Mouse (Mus musculus) midbrain, embryonic 15.5 days (tissue): ENCODE measurements around the gene Mbd5. TPM values are rescaled to one million over a fixed set of nuclear protein-coding genes. Genes with fewer than 3 reads are reported as not detected.

ENCODE experiments used
- ATAC-seq: fragments of 200-750 bp; cut with Nextera tagmentation; replicated peaks from 2 replicates; pipeline ENCODE4 v1.8.0; 2017; ENCODE audit warnings: moderate TSS enrichment
- H3K27ac ChIP-seq: fragments of 300-500 bp; sonication (generic); 2 replicates; pipeline ENCODE4 v1.5.1; 2015; ENCODE audit warnings: mild to moderate bottlenecking, inconsistent platforms
- H3K27me3 ChIP-seq: fragments of 300-500 bp; sonication (generic); replicated peaks from 2 replicates; pipeline ENCODE4 v1.6.1; 2015; ENCODE audit warnings: inconsistent platforms
- H3K36me3 ChIP-seq: fragments of 300-500 bp; sonication (generic); replicated peaks from 2 replicates; pipeline ENCODE4 v1.6.1; 2015; ENCODE audit warnings: inconsistent platforms
- H3K4me1 ChIP-seq: fragments of 300-500 bp; sonication (generic); 2 replicates; pipeline ENCODE4 v1.6.1; 2015; ENCODE audit warnings: inconsistent platforms
- H3K4me2 ChIP-seq: fragments of 300-500 bp; sonication (generic); 2 replicates; pipeline ENCODE4 v1.6.1; 2015; ENCODE audit warnings: inconsistent platforms, mild to moderate bottlenecking, moderate library complexity
- H3K4me3 ChIP-seq: fragments of 300-500 bp; sonication (generic); 2 replicates; pipeline ENCODE4 v1.5.1; 2015; ENCODE audit warnings: mild to moderate bottlenecking, inconsistent platforms
- H3K9ac ChIP-seq: fragments of 300-500 bp; sonication (generic); 2 replicates; pipeline ENCODE4 v1.6.1; 2015; ENCODE audit warnings: mild to moderate bottlenecking, inconsistent platforms
- H3K9me3 ChIP-seq: fragments of 300-500 bp; sonication (generic); 2 replicates; pipeline ENCODE4 v1.6.1; 2016; ENCODE audit warnings: inconsistent platforms
- WGBS: fragments of 180-500 bp; shearing (Covaris S2); methylation state at CpG from one replicate; pipeline ENCODE4 v1.1.7; 2015; ENCODE audit warnings: mixed read lengths; 5-methylcytosine and 5-hydroxymethylcytosine counted together
- polyA plus RNA-seq: library from polyadenylated mRNA; unstranded; fragments of >200 nt; fragmentation: Nextera tagmentation; extraction: Ambion mirVana; gene quantifications from 2 replicates; pipeline ENCODE4 v1.2.1, GENCODE M21; 2015

Mbd5 gene
- polyA plus RNA-seq, 1 experiment from 2014 or later: 46.6 TPM

DNA sequence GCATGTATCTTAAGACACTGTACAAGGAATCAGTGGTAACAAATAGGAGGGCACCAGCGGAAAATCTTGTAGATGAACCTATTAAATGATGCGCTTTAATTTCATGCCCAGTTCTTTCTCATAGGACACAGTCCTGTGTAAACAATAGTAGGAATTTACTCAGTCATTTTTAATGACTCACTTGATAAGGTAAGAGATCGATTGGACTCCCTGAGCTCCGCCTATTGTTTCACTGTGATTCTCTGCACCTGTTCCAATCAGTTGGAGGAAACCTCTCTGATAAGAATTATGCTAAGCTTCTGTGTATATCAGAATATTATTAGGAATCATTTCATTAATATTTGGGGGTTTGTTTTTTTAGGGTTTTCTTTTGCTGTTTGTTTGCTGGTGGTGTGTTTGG lies 100.7 kb downstream of the Mbd5 start:
- Histone ChIP-seq H3K4me1 (no peaks in the 10 kb centered on the region), H3K36me3 (no peaks in the 10 kb centered on the region), H3K27me3 (no peaks in the 10 kb centered on the region), H3K9ac (no peak overlapping the region), H3K4me3 (no peak overlapping the region), H3K27ac (no peak overlapping the region), H3K9me3 (no peaks in the 10 kb centered on the region), H3K4me2 (no peak overlapping the region)
- ATAC-seq: no peak
- WGBS: 93% methylated on average over 4 of the region's 4 CpGs

DNA sequence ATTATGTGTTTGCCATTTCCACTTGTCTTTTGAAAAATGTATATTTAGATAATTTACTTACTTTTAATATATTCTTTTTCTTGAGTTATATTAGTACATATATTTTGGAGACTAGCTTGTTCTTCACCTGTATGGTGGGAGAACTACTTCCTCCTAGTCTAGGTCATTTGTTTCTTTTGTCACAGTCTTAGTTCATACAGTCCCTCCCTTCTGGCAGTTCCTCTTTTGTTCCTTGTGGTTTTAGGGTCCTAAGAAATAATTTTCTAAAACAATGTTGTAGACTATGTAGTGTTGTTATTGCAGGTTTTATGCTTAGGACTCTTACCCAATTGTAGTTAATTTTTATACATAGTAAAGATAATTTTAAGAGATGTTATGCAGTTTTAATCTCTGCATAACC lies 118.6 kb downstream of the Mbd5 start:
- Histone ChIP-seq H3K9ac (no peak overlapping the region), H3K4me2 (no peak overlapping the region), H3K4me1 (no peaks in the 10 kb centered on the region), H3K9me3 (no peaks in the 10 kb centered on the region), H3K4me3 (no peak overlapping the region), H3K27ac (no peak overlapping the region), H3K27me3 (no peaks in the 10 kb centered on the region), H3K36me3 (no peaks in the 10 kb centered on the region)
- no peak for ATAC-seq

DNA sequence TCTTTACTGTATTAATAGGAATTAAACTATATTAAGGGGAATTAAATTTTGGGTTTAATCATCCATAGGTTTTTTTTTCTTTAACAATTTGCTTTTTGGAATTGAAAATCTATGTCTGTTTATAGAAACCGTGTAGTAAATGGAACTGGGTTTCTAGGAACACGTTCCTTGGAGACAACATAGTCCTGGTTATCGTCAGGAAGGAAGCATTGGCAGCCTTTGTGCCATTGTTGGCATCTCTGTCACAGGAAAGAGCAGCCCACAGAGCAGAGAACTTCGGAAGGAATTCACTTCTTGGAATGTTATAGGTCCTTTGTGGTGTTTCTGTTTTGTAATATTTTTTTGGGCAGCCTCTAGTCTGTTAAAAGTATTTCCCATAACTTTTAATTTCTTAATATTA lies 135.7 kb downstream of the Mbd5 start:
- no peaks in the 10 kb centered on the region for H3K9me3 ChIP-seq
- no peak overlapping the region for H3K27ac ChIP-seq
- no peak overlapping the region for H3K4me3 ChIP-seq
- H3K27me3 ChIP-seq: no peaks in the 10 kb centered on the region
- 82% methylated on average over 4 of the region's 4 CpGs for WGBS
- H3K36me3 ChIP-seq: no peaks in the 10 kb centered on the region
- no peak overlapping the region for H3K9ac ChIP-seq
- no peaks in the 10 kb centered on the region for H3K4me1 ChIP-seq
- no peak overlapping the region for H3K4me2 ChIP-seq
- ATAC-seq: no peak

DNA sequence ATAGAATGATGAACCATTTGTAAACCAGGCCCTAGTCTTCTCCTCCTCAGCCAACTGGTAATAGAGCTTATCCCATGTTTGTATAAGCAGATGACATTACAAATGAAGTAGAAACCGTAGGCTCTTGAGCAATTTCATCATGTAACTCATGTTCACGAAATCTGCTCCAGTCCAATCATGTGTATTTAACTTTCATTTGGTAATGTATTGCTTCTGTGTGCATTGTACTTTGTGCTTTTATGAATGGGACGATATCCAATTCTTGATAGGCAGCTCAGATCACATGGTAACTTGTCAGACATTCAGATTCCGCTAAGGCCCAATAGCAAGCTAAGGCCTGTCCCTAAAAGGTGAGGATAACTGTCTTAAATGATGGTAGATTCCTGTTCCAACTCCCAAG lies 141.5 kb downstream of the Mbd5 start:
- H3K27me3 ChIP-seq: no peaks in the 10 kb centered on the region
- ATAC-seq: no peak

DNA sequence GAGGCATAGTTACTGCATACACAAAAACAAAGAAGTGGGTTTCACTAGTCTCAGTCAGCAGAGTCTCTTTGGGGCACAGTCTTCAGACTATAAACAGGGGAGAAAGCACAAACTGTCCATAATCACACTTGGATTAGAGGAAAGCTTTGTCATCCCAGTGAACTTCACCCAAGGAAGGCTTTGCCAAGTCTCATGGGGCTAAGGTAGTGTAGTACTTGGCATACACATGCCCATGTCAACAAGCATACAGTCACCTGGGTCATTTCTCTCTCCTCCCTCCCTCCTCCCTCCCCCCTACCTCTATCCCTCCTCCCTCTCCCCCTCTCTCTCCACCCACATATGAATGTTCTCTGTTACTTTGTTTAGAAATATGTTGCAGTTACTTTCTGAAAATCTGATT lies 147.5 kb downstream of the Mbd5 start:
- Histone ChIP-seq H3K4me1 (no peaks in the 10 kb centered on the region), H3K36me3 (peaks cover 5% of the 10 kb centered on the region; the same call in 1 of the 2 replicates), H3K4me3 (no peak overlapping the region), H3K27me3 (no peaks in the 10 kb centered on the region), H3K9me3 (no peaks in the 10 kb centered on the region), H3K27ac (no peak overlapping the region), H3K9ac (no peak overlapping the region), H3K4me2 (no peak overlapping the region)
- no peak for ATAC-seq

More for the DNA sequence above, 141.5 kb downstream of the Mbd5 start:
- WGBS: 95% methylated on average over 4 of the region's 4 CpGs
- Histone ChIP-seq H3K36me3 (no peaks in the 10 kb centered on the region), H3K27ac (no peak overlapping the region), H3K4me2 (no peak overlapping the region), H3K4me1 (no peaks in the 10 kb centered on the region), H3K4me3 (no peak overlapping the region), H3K9me3 (no peaks in the 10 kb centered on the region), H3K9ac (no peak overlapping the region)

DNA sequence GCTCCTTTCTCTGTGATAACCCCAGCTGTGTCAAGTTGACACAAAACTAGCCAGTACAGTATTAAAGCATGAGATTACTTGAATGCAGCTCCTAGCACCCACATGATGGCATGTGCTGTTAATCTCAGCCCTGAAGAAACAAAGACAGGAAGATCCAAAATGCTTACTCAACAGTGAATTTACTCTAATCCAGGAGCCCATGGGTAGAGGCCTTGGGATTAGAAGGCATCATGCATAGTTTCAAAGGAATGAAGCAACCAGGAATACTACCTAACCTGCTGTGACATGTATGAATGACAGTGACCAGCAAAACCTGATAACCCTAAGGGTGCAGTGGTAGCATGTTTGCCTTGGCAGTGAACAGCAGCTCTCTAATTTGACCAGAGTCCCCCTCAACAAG lies 159.6 kb downstream of the Mbd5 start:
- no peaks in the 10 kb centered on the region for H3K4me1 ChIP-seq
- H3K9me3 ChIP-seq: no peaks in the 10 kb centered on the region
- ATAC-seq: no peak
- no peak overlapping the region for H3K4me2 ChIP-seq
- no peaks in the 10 kb centered on the region for H3K27me3 ChIP-seq
- H3K9ac ChIP-seq: no peak overlapping the region
- no peak overlapping the region for H3K4me3 ChIP-seq
- H3K27ac ChIP-seq: no peak overlapping the region
- no peaks in the 10 kb centered on the region for H3K36me3 ChIP-seq

DNA sequence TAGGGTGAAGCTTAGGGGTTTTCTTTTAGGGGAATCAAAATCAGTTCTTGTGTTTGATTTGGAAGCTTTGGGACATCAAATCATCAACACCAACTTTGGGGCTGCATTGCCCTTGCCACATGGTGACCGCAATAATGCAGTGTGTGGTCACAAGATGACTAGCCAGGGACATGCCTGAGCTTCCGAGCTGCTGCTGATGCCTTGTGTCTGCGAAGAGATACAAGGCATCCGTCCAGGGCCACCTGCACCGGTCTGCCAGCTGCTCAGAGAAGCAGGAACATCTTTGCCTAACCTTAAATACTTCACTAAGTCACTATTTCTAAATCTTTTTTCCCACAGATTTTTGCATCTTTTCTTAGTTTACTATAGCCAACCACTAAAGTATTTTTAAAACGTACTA lies 170.6 kb downstream of the Mbd5 start:
- H3K4me3 ChIP-seq: no peak overlapping the region
- no peaks in the 10 kb centered on the region for H3K9me3 ChIP-seq
- H3K27me3 ChIP-seq: no peaks in the 10 kb centered on the region
- H3K36me3 ChIP-seq: no peaks in the 10 kb centered on the region
- H3K4me1 ChIP-seq: no peaks in the 10 kb centered on the region
- WGBS: 94% methylated on average over 6 of the region's 6 CpGs
- no peak overlapping the region for H3K27ac ChIP-seq
- H3K4me2 ChIP-seq: no peak overlapping the region
- H3K9ac ChIP-seq: no peak overlapping the region
- no peak for ATAC-seq

DNA sequence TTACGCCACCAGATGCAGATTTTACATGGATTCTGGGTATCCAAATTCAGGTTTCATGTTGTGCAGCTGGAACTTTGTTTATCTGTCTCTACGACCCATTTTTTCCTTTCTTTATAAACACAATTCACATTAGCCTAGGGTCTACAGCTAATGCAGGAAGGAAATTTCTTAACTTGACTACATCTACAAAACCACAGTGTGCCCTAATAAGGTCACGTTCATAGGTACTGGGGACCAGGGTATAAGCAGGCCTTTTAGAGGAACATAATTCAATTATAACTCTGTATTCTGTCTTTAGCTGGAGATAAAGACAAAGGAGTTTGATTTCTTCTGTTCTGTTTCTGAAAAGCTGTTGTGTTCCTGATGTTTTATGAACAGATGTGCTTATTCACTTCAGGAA lies 172.3 kb downstream of the Mbd5 start:
- H3K36me3 ChIP-seq: no peaks in the 10 kb centered on the region
- no peak overlapping the region for H3K4me2 ChIP-seq
- H3K9ac ChIP-seq: no peak overlapping the region
- no peaks in the 10 kb centered on the region for H3K4me1 ChIP-seq
- no peaks in the 10 kb centered on the region for H3K27me3 ChIP-seq
- H3K4me3 ChIP-seq: no peak overlapping the region
- no peaks in the 10 kb centered on the region for H3K9me3 ChIP-seq
- WGBS: 91% methylated on average over 3 of the region's 3 CpGs
- no peak for ATAC-seq
- no peak overlapping the region for H3K27ac ChIP-seq

DNA sequence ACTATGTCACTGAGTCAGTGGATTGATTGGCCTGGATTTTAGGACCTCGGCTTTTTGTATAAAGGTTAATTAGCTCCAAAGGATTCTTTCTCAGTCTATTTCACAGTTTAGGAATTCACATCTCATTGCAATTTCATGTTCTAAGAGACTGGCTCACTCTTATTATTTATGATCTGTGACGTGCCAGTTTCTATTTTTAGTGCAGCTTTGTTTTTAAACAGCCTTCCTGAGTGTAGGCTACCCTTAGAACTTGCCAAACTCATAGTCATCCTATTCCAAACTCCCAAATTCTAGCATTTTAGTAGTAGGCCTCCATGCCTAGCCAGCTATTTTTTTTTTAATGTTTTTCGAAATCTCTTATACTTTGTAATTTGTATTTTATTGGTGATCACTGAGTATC lies 192.9 kb downstream of the Mbd5 start:
- Histone ChIP-seq H3K9me3 (no peaks in the 10 kb centered on the region), H3K4me2 (no peak overlapping the region), H3K27ac (no peak overlapping the region), H3K9ac (no peak overlapping the region), H3K36me3 (no peaks in the 10 kb centered on the region), H3K27me3 (no peaks in the 10 kb centered on the region), H3K4me3 (no peak overlapping the region), H3K4me1 (no peaks in the 10 kb centered on the region)
- no peak for ATAC-seq
- 79% methylated on average over 3 of the region's 3 CpGs for WGBS

DNA sequence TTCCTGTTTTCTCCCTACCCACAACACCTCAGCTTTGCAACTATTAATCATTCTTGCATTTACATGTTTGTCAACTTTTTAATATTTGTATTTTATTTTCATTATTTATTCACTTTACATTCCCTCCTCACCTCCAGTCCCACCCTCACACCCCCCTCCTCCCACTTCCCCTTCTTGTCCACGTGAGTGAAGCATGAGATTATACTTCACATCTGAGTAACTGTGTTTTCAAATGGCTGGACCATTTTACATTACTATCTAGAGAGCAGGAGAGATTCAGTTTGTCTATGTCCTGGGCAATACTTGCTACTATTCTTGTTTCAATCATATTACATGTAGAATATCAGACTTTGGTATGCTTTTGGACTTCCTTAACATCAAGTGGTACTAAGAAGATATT lies 204.3 kb downstream of the Mbd5 start:
- H3K9me3 ChIP-seq: no peaks in the 10 kb centered on the region
- no peak overlapping the region for H3K9ac ChIP-seq
- H3K27ac ChIP-seq: no peak overlapping the region
- no peaks in the 10 kb centered on the region for H3K36me3 ChIP-seq
- no peaks in the 10 kb centered on the region for H3K27me3 ChIP-seq
- no peak for ATAC-seq
- no peaks in the 10 kb centered on the region for H3K4me1 ChIP-seq
- WGBS: 69% methylated on average over 1 of the region's 1 CpGs
- H3K4me3 ChIP-seq: no peak overlapping the region
- H3K4me2 ChIP-seq: no peak overlapping the region

DNA sequence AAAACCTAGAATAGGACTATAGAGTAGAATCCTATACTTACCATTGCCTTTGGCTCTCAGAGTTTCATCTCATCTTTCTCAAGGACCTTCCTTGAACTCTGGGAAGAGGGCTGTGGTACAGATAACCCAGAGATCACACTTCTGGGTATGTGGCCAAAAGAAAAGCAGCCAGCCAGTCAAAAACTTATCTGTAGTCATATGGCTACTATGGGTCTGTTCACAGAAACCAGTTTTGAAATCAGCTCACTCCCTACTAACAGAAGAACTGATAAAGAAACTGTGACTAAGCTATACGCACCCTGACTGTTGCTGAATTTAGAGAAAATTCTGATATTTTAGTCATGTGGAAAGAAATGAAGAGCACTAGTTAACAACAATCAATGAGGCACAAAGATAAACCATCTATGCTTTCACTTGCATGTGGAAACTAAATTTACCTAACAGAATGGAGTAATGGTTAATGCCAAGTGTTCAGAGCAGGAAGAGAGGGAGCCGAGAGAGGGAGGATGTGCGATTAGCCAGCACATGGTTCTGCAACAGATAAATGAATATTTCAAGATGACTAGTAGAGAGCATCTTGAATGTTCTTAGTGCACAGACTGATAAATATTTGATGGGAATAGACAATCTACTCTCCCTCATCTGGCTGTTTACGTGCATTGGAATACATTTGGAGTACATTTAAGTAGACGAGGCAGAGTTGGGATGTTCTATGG lies 211.1 kb downstream of the Mbd5 start:
- no peak for ATAC-seq
- H3K27me3 ChIP-seq: no peaks in the 10 kb centered on the region
- no peaks in the 10 kb centered on the region for H3K9me3 ChIP-seq
- H3K4me1 ChIP-seq: no peaks in the 10 kb centered on the region
- H3K4me2 ChIP-seq: no peak overlapping the region
- no peak overlapping the region for H3K27ac ChIP-seq
- H3K9ac ChIP-seq: no peak overlapping the region
- H3K4me3 ChIP-seq: no peak overlapping the region
- 82% methylated on average over 5 of the region's 5 CpGs for WGBS
- H3K36me3 ChIP-seq: no peaks in the 10 kb centered on the region

DNA sequence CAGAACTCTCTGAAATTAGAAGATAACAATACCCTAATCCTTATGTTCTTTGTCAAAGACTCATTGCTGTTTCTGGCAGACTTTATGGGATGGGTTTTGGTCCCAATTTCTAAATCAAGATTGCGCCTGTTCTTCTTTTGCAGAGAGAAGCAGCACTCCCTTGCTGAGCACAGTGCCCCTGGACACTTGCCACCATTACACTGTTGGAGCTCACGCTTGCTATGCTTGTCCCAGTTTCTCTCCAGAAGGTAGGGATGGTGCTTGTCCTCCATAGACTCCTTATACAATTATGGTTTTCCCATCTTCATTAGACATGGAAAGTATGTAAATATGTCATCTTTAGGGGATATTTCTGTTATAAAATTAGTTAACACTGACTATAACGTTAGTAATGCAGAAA lies 220.5 kb downstream of the Mbd5 start:
- Histone ChIP-seq H3K4me2 (no peak overlapping the region), H3K36me3 (no peaks in the 10 kb centered on the region), H3K27me3 (no peaks in the 10 kb centered on the region), H3K4me1 (no peaks in the 10 kb centered on the region), H3K27ac (no peak overlapping the region), H3K9me3 (no peaks in the 10 kb centered on the region), H3K4me3 (no peak overlapping the region), H3K9ac (no peak overlapping the region)
- ATAC-seq: no peak
- 95% methylated on average over 3 of the region's 3 CpGs for WGBS

DNA sequence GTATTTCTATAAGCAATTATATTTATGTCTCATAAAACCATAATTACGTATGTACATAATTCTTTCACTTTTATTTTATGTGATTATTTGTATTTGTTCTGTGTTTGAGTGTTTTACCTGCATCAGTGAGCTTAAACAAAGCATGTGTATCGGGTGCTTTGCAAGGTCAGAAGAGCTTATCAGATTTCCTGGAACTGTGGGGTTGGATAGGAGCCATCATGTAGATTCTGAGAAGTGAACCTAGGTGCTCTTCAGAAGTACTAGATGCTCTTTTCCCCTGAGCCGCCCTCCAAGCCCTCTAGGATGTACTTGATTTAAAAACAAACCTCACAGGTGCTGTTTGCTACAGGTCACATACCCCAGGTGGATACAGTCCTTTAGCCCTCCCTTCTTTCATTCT lies 227.7 kb downstream of the Mbd5 start:
- H3K4me1 ChIP-seq: no peaks in the 10 kb centered on the region
- ATAC-seq: no peak
- no peak overlapping the region for H3K27ac ChIP-seq
- H3K36me3 ChIP-seq: no peaks in the 10 kb centered on the region
- H3K4me3 ChIP-seq: no peak overlapping the region
- H3K9me3 ChIP-seq: no peaks in the 10 kb centered on the region
- no peak overlapping the region for H3K4me2 ChIP-seq
- H3K27me3 ChIP-seq: no peaks in the 10 kb centered on the region
- WGBS: 92% methylated on average over 3 of the region's 3 CpGs
- H3K9ac ChIP-seq: no peak overlapping the region
